Mouse (Mus musculus): ENCODE data around the gene Gnao1.

Gnao1 gene

DNA sequence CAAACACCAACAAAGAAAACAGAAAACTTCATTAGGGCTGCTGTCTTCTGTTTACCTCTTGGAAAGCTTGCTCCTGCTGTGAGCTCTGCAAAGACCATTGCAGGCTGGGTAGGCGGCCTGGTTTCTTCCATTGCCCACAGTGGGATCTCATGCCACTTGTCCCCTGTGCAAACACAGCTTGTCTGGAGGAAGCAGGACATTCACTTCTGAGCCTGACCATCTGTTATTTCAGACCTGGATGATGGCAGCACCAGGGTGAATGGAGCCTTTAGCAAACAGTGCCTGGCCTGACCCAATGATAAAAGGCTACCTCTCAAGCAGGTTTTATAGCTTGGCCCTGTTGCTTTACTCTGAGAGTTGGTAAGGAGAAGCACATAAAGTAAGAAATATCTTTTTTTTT lies 35.4 kb downstream of the Gnao1 start:
- no peak for DNase-seq (ENCODE audit: low spot score)

DNA sequence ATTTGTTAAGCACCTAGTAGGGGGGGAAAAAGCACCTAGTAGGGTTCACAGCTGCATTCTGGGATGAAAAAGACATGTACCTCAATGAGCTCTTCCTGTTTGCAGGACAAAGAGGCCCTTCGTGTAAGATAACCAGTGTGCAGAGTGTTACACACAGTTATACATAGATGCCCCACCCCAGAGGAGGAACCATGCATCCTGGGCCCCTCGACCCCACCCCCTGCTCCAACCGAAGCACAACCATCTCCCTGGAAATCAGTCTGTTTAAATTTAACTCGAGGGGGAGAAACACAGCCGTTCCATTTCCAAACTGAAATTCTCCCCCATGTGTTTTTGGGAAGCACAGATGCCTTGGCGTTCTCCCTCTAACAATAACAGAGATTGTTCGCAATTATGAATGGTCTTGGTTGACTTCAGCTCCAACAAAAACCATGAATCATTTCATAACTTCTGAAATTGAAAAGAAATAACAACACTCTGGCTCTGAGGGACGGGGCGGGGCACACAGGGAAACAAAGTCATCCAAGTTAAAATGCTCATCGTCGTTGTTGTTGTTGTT lies 42.4 kb downstream of the Gnao1 start:
- no peak for DNase-seq (ENCODE audit: low spot score)

DNA sequence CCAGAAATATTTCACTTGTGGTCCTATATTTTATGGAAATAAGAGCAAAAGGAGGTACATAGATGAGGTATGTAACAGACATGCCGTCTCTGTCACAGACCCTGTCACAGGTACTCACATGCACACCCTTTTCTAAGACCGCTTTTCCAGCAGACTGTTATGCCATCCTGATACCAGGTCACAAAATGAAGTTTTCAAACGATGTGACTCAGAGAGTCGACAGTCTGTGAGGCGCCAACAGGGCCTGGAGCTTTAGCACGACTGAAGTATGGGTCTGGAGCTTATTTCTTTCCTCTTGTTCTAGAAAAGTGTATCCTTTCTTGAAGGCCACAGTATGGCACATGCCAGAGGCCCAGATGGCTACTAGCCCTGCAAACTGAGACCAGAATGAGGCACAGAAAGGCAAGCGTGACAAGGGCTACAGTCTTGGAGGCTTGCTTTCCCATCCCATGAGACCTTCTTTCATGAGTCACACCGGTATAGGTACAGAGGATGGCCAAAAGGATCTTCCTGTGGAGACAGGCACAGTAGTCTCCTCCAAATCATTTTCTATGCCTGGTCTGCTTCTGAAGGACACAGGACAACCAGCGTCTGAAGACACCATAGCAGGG lies 43.2 kb downstream of the Gnao1 start:
- DNase-seq (ENCODE audit: low spot score): no peak

DNA sequence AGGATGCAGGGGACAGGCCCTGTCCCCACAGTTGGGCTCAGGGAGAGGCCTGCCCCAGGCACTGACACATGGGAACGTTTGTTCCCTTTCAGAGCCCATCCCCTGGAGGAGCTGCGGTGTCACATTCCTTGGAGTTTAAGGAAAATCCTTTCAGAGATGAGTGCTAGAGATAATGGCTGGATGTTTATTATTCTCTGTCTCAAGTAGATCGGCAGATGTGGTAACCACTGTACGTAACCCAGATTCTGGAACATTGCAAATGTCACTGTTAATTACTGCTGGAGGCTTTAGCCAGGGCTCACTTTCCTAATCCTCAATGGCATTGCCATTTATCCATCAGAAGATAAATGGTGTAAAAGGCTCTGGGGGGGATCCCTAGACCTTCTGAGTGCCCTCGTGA lies 44.9 kb downstream of the Gnao1 start:
- DNase-seq (ENCODE audit: low spot score): peak; percentile 10

DNA sequence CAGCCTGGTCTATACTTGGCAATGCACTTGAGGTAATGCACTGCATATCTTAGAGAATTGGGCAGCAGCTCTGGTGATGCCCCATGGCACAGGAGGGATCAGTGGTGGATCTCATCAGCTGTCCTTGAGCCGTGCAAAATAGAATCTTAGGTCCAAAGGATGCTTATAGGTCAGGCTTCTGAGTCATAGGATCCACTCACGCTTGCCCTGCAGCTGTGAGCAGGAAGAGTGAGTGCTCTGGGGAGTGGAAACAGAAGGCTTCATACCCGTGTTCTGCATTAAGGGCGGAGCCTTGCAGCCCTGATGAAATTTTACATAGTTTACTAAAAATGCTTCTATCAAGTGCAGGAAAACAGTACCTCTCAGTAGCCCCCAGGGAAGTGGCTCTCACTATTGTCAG lies 45.5 kb downstream of the Gnao1 start:
- no peak for DNase-seq (ENCODE audit: low spot score)

DNA sequence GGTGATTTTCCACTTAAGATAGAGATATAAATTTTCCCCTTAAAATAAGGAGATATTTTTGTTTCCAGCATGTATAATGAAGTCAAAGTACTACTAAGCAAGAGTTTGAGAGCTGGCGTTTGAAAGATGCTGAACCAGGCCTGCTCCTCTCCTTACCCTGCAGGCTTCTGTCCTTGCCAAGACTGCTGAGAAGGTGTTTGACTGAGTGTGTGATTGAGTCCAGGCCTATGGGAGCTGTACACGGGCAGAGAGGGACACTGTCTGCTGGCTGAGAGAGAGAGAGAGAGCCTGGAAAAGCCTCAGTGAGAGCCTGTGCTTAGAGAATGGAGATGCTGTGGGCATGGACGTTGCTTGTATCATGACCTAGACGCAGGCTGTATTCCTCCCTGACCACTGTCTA lies 47.4 kb downstream of the Gnao1 start:
- no peak for DNase-seq (ENCODE audit: low spot score)

DNA sequence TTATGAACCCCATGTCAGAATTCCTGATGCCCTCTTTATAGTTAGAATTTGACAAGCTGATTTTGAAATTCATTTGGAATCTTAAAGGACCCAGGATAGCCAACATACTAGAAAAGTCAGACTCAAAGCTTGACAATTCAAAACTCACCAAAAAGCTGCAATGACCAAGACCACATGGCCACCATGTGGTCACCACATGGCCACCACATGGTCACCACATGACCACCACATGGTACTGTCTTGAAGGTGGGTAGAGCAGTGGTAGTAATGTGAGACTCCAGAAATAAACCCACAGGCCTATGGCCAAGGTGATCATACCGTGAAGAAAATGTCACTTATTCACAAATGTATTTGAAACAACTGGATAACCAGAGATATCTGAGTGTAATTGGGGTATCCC lies 48.5 kb downstream of the Gnao1 start:
- DNase-seq (ENCODE audit: low spot score): no peak

DNA sequence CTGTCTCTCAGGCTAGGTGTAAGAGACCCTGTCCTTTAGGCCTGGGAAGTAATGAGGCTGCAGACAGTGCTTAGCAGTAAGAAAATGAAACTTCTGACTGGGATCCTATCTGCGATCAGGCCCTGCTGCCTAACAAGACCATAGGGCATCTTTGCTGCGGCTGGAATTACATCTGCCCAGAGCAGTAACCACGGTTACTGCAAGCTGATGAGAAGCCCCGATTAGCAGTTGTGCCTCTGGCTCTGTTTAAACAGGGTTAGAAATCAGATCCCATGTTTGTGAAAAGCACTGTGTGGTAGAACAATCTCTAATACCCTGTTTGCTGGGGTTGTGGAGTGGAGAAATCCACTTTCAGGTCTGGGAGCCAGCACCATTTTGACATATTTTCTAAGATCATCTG lies 50.3 kb downstream of the Gnao1 start:
- DNase-seq (ENCODE audit: low spot score): no peak

DNA sequence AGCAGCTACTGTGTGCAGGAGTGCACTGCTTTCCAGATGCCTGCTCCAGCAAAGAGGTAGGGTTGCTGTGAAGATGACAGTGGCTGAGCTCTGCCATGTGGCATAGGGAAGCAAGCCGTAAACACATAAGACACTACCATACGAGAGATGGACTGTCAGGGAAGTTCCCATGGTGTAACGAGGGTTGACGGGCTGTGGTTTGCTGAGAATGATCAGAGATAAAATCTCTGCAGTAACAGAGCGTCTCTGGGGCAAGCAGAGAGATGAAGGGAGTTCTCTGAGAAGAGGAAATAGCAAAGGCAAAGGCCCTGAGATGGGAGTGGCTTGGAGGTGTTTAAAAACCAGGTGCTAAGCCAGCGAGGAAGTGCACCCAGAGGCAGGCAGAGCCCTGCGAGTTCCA lies 54.3 kb downstream of the Gnao1 start:
- DNase-seq (ENCODE audit: low spot score): peak; percentile 18

DNA sequence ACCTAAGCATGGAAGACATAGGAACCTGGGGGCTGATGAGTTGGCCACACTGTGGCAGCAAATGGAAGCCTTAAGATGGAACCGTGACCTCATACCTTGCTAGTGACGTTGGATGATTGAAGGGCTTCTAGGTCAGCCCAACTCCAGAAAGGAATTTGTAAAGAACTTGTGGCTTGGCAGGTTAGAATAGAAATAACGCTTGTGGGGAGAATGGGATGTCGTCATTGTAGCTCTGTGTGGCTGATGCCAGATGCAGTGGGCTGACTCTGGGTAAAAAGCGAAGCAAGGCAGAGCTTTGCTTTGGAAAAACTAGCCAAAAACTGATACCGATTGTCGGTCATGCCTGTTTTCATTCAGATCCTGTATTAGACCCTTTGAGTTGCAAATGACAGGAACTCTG lies 56.5 kb downstream of the Gnao1 start:
- no peak for DNase-seq (ENCODE audit: low spot score)

DNA sequence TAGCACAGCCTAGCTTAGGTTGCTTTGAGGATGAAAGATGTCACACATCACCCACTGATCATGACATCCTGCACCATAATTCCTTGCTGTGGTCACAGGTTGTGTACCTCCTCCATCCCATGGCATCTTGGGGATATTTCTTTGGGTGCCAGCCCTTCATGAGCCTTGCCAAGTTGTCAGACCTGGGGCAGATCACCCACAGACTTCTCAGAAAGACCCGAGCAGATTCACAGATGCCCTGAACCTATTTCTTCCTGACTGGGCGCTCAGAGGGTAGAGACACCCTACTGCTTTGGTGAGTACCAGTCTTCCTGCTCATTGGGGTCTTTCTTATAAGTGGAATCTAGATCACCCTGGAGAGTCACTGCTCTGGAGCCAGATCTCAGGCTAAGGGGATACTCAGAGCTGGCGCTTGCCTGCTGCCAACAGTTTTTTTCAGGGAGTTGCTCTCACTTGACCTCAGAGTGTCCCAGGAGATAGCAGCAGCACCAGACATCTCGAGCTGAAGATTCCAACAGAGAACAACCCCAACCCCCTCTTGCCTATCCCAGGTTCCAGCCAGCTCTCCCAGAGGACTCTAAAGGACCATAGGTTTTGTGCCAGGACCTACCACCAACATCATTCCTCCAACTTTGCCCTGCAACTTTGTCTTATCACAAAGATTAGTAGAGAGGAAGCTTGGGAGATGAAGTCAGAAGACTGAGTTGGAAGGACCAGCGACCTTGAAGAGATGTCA lies 58.9 kb downstream of the Gnao1 start:
- no peak for DNase-seq (ENCODE audit: low spot score)

DNA sequence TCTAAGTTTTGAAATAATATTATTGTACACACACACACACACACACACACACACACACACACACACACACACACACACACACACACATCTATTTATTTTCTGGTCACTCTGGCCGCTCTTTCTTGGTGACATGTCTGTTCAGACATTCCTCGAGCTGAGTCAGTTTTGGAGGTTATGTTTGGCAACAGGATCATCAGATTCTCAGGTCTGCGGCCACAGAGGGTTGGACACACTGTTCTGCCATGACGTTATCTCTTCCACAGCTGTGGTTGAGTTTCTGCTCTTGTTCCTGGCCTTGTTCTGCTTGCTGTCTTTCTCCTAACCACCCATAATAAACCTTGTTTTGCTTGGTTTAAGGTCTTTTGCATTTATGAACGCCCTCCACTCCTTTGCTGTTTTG lies 61.5 kb downstream of the Gnao1 start:
- DNase-seq (ENCODE audit: low spot score): no peak

DNA sequence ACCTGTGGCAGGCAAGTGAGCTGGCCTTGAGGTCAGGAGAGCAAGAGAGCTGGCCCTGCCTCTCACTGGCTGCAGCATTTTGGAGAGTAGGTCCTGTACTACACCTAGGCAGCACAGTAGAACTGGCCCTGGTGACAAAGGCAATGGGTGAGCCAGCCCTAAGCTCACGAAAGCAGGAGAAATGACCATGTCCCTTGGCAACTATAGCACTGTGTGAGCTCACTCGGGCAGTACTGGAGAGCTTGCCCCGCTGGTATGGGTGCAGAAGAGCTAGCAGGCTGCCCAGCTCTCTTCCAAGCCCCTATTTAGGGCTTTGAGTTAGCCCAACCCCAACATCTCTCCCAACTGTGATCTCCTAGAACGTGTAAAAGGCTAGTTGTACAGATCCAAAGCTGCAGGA lies 68.6 kb downstream of the Gnao1 start:
- DNase-seq (ENCODE audit: low spot score): no peak

DNA sequence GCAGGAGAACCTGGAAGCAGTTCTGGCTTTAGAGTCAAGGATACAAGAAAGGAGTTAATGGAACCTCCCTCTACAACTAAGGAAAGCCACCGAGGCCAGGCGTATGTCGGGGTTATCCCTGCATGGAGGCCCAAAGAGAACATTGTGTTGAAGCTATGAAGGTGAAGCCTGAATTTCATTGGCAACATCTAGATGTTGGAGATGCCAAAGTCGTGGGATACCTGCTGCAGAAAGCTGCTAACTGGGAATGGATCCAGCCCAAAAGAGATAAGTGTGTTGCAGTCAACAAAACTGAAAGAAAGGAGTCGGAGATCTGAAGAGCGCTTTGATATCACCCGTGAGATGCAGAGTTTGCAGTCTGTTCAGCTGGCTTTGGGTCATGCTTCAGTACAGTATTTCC lies 70.2 kb downstream of the Gnao1 start:
- DNase-seq (ENCODE audit: low spot score): no peak

DNA sequence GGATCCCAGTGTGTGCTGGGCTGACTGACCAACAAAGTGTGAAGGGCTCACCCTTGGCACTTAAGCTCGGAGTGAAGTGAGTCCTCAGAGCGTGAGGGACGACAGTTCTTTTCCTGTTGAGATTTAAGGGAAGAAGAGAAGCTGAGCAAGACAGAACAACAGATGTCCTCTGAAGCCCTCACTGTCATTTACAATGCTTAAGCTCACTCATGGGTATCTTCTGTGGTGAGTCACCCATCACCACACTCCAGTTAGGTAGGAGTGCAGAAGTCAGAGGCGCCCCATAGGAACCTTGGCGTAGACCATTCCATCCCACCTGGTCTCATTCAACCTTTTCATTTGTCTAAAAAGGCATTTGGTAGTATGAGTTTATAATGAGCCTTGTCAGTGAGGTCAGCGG lies 71.6 kb downstream of the Gnao1 start:
- DNase-seq (ENCODE audit: low spot score): no peak

DNA sequence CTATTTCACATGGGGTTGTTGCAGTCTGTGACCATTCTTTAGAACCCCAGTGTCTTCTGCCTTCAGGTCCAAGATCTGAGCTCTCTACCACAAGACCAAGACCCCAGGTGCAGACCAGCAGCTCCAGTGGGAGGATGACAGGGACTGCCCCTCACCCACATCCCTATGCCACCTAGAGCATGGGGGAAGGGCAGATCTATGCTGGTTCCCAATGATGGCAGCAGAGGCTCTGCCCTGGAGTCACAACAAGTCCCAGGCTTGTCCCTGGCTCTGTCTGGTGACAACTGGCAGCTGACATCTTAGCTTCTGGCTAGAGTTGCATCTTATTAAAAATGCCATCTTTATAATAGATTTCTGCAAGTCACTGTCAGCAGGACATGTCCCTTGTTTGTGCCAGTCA lies 73.5 kb downstream of the Gnao1 start:
- no peak for DNase-seq (ENCODE audit: low spot score)

DNA sequence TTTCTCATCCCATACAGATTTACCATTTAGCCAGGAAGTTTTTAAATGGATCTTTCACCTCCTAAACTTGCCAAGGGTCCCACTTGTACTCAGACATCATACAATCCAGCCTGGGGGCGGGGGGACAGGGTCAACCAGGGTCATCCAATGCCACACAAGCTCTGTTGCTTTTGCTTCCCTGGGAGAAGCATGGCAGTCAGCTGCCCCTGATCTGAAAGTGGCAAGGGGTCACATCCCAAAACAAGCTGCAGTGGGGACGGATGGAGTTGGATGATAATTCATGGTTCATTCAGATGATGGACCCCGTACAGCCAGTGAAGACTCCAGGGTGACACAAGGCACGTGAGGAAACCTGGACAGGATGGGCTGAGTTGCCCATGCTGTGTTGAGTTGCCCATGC lies 74.0 kb downstream of the Gnao1 start:
- DNase-seq (ENCODE audit: low spot score): no peak

DNA sequence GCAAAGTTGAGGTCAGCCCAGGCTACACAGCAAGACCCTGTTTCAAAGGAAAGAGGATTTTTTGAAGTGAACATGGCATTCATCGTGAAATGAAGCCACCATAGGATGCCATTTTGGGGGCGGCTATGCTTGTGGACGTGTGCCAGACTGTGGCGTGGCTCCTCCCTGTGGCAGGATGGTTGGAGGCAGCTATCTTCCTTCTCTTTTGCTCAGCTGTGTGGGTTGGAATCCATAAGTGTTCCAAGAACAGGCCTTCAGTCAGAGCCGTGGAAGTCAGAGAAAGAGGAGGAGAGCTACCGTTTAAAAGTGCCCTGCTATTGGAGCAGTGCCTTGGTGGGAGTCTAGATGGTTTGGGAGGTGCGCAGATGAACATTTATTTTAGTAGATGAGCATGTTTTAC lies 74.5 kb downstream of the Gnao1 start:
- DNase-seq (ENCODE audit: low spot score): no peak

DNA sequence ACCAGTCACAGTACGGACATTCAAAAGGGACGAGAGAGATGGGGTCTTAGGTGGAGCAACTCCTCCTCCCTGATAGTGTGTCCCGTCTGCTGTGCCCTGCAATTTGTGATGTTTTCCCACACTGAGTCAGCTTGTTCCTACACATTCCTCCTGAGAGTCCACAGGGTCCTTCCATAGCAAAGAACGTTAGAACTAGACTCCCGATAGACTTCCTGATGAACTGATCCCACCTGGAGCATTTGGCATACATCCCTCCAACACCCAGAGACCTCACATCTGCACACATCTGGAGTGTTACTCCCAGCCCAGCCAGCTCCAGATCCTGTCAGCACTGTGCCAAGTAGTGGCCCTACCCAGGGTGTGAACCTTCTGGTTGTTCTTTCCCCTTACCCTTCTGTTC lies 76.4 kb downstream of the Gnao1 start:
- DNase-seq (ENCODE audit: low spot score): no peak

DNA sequence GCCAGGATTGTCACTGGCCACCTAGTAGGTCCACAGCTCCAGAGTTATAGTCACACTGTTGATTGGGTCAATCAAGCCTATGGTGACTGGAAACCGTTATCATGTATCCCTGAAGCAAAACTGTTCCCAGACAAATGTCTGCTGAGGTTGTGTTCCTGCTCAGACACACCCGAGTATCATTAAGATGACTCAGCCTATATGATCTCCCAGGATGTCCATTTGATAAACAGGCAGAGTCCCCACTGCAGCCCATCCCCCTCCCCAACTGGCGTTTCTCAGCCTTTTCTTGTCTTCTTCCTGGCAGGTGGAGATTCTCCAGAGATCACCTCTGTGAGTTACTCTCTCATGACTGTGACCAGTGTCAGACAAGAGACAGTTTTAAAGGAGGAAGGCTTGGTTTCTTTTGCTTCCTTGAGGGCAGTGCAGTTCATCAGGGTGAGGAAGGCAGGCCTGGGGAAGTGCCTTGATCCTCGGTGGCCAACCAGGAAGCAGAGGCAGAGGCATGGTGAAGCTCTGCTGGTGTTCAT lies 78.4 kb downstream of the Gnao1 start:
- DNase-seq (ENCODE audit: low spot score): no peak

DNA sequence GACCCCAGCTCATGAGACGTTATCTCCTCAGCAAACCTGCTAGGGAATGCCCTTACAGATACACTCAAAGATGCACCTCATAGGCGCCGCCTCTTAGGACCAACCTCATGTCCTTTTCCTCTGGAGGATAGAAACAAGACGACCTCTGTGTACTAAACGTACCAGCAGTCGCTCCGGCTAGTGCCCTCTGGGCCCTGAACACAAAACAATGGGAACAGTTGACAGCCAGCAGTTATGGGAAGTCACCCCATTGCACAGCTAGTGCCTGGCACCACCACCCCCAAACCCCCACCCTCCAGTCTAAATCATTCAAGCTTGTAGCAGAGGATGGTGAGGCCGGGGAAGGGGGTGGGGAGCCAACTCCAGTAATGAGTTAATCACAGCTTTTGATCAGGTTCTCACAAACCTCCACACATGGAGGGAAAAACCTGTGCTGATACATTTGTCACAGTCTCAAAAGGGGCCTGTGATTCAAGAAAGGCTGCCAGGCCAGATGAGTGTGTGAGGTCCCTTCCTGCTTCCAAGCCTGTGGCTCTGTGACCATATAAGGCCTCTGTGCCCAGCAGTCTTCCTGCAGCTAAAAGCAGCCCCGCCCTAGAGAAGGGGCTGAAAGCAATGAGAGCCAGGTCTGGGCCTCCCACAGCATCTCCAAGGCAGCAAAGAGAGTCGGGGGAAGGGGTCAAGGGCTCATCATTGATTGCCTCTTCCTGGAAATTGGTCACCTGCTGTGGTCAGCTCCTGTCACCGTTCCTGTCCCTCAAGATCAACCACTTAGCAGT lies 79.1 kb downstream of the Gnao1 start:
- peak; percentile 11 for DNase-seq (ENCODE audit: low spot score)

DNA sequence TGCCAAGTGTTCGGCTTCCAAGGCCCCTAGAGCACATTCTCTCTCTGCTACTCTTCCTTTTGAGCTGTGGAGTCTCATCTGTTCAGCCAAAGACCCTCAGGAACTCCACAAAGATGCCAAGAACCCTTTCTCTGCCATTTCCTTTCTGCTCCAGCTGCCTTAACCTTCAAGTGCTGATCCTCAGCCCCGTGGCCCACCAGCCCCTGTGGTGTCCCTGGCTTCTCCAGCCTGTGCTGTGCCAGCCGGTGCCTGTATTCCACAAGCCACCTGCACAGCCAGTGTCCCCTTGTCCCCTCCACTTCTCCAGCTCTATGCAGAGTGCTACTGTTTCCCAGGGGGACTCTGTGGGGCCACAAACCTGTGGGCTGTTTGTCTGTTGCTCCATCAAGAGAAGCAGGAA lies 83.8 kb downstream of the Gnao1 start:
- DNase-seq (ENCODE audit: low spot score): no peak

All from lung, postnatal 25 days (tissue).